Mouse (Mus musculus): ENCODE measurements around the gene Dhrs9.

- TF ChIP-seq POLR2A (IDR thresholded peaks at IDR 0.05; ENCODE audit: borderline replicate concordance, extremely low read depth, insufficient read depth, insufficient read length, poor library complexity, severe bottlenecking) (no peak), CTCF (IDR thresholded peaks at IDR 0.05; ENCODE audit: borderline replicate concordance, extremely low read depth, insufficient read depth, insufficient read length) (no peak)
Measured at GRCm38 (mm10) chr2:69380281-69380680, at the start of gene Dhrs9.
